Mouse (Mus musculus): ENCODE results near the gene Fndc4.

DNA sequence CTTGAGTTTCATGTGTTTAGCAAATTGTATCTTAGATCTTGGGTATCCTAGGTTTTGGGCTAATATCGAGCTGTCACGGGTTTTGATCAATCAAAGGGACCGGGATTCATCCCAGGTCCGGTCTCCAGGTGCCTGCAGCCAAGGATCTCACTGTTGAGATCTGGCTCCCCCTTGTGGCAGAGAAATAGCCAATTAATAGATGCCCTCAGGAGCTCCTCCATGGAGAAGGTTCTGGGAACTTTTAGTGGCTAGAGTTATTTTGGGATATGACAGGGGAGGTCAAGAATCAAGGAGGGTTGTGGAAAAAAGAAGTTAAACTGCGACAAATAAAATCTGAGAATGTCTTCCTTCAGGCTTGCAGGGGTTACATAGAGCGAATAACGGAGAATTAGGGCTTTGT lies 32.4 kb upstream of the Fndc4 start:
- TF ChIP-seq USF1 (IDR thresholded peaks at IDR 0.05; ENCODE audit: low read depth, low read length) (no peak), POLR2A (IDR thresholded peaks at IDR 0.05; ENCODE audit: control insufficient read depth in 1 of 2, insufficient read depth in 1 of 2, low read depth in 1 of 2, low read length in 2 of 2, poor library complexity in 1 of 2) (no peak), CTCF (IDR thresholded peaks at IDR 0.05 in 2 of 3, conservative IDR thresholded peaks at IDR 0.05 in 1 of 3; ENCODE audit: control insufficient read depth in 1 of 3, insufficient read depth in 1 of 3, low read depth in 2 of 3, low read length in 3 of 3, poor library complexity in 1 of 3, severe bottlenecking in 1 of 3) (peak; percentile 50 to 73 (median 66)), TCF12 (IDR thresholded peaks at IDR 0.05; ENCODE audit: low read depth, low read length) (no peak), EP300 (IDR thresholded peaks at IDR 0.05; ENCODE audit: low read depth in 1 of 2, low read length in 2 of 2) (no peak), MAFK (IDR thresholded peaks at IDR 0.05; ENCODE audit: borderline replicate concordance, low read depth, low read length) (no peak)
